Mouse (Mus musculus): Measurements from ENCODE around the gene Dap. TPM values are rescaled to one million over a fixed set of nuclear protein-coding genes. Genes with fewer than 3 reads are reported as not detected.

Dap gene
- polyA plus RNA-seq (2016; fragmentation: Nextera tagmentation; extraction: Ambion mirVana) = 73.3 and 74.1 TPM in 2 replicates

GRCm38 (mm10) chr15:31224135-31224761 is at the start of gene Dap:
Gene Dap (plus strand): TSS chr15:31224314.
- H3K9ac ChIP-seq = peak within 1 kb of the TSS; percentile 81
- H3K4me1 ChIP-seq = peaks cover 3% of the 10 kb centered on the region
- peak within 1 kb of the TSS; percentile 55 for H3K4me2 ChIP-seq (replicated peaks)
- whole genome bisulfite sequencing = under 1% methylated on average over 63 of the region's 67 CpGs
- peak; percentile 98 for ATAC-seq (ENCODE audit: insufficient number of reproducible peaks, insufficient read depth, low FRiP score, low TSS enrichment)
- H3K27me3 ChIP-seq = no peaks in the 10 kb centered on the region
- no peaks in the 10 kb centered on the region for H3K36me3 ChIP-seq
- peak within 1 kb of the TSS; percentile 75 for H3K4me3 ChIP-seq
- no peaks in the 10 kb centered on the region for H3K9me3 ChIP-seq
- peak within 1 kb of the TSS; percentile 65 for H3K27ac ChIP-seq

- Histone ChIP-seq H3K4me1 (no peaks in the 10 kb centered on the region), H3K9me3 (no peaks in the 10 kb centered on the region), H3K4me2 (replicated peaks) (no peak overlapping the region), H3K4me3 (no peak overlapping the region), H3K9ac (no peak overlapping the region), H3K36me3 (no peaks in the 10 kb centered on the region), H3K27ac (no peak overlapping the region), H3K27me3 (no peaks in the 10 kb centered on the region)
- WGBS = 58% methylated on average over 8 of the region's 8 CpGs
- no peak for ATAC-seq (ENCODE audit: insufficient number of reproducible peaks, insufficient read depth, low FRiP score, low TSS enrichment)
Observed at GRCm38 (mm10) chr15:31176566-31176965, 47.5 kb upstream of the Dap start.

- no peaks in the 10 kb centered on the region for H3K36me3 ChIP-seq
- no peak overlapping the region for H3K4me2 ChIP-seq (replicated peaks)
- no peak overlapping the region for H3K9ac ChIP-seq
- H3K4me1 ChIP-seq = no peaks in the 10 kb centered on the region
- H3K9me3 ChIP-seq = no peaks in the 10 kb centered on the region
- ATAC-seq (ENCODE audit: insufficient number of reproducible peaks, insufficient read depth, low FRiP score, low TSS enrichment) = no peak
- H3K27ac ChIP-seq = no peak overlapping the region
- H3K4me3 ChIP-seq = no peak overlapping the region
- no peaks in the 10 kb centered on the region for H3K27me3 ChIP-seq
- WGBS = 71% methylated on average over 12 of the region's 12 CpGs
Observed at GRCm38 (mm10) chr15:31184651-31185443, 39.3 kb upstream of the Dap start.

GRCm38 (mm10) chr15:31185506-31185905 is 38.6 kb upstream of the Dap start:
- H3K9me3 ChIP-seq = no peaks in the 10 kb centered on the region
- no peak overlapping the region for H3K4me2 ChIP-seq (replicated peaks)
- H3K27ac ChIP-seq = no peak overlapping the region
- no peaks in the 10 kb centered on the region for H3K36me3 ChIP-seq
- no peak overlapping the region for H3K9ac ChIP-seq
- no peaks in the 10 kb centered on the region for H3K27me3 ChIP-seq
- no peak for ATAC-seq (ENCODE audit: insufficient number of reproducible peaks, insufficient read depth, low FRiP score, low TSS enrichment)
- no peaks in the 10 kb centered on the region for H3K4me1 ChIP-seq
- WGBS = 84% methylated on average over 5 of the region's 5 CpGs
- H3K4me3 ChIP-seq = no peak overlapping the region

GRCm38 (mm10) chr15:31186371-31186901 is 37.7 kb upstream of the Dap start:
- H3K4me3 ChIP-seq = no peak overlapping the region
- H3K36me3 ChIP-seq = no peaks in the 10 kb centered on the region
- H3K9ac ChIP-seq = no peak overlapping the region
- no peaks in the 10 kb centered on the region for H3K27me3 ChIP-seq
- WGBS = 84% methylated on average over 6 of the region's 6 CpGs
- no peak overlapping the region for H3K4me2 ChIP-seq (replicated peaks)
- no peak overlapping the region for H3K27ac ChIP-seq
- H3K9me3 ChIP-seq = no peaks in the 10 kb centered on the region
- no peaks in the 10 kb centered on the region for H3K4me1 ChIP-seq
- no peak for ATAC-seq (ENCODE audit: insufficient number of reproducible peaks, insufficient read depth, low FRiP score, low TSS enrichment)

GRCm38 (mm10) chr15:31192563-31192962 is 31.6 kb upstream of the Dap start:
- Histone ChIP-seq H3K27me3 (no peaks in the 10 kb centered on the region), H3K27ac (no peak overlapping the region), H3K4me2 (replicated peaks) (no peak overlapping the region), H3K36me3 (no peaks in the 10 kb centered on the region), H3K9ac (no peak overlapping the region), H3K9me3 (no peaks in the 10 kb centered on the region), H3K4me1 (no peaks in the 10 kb centered on the region), H3K4me3 (no peak overlapping the region)
- 90% methylated on average over 1 of the region's 1 CpGs for WGBS
- ATAC-seq (ENCODE audit: insufficient number of reproducible peaks, insufficient read depth, low FRiP score, low TSS enrichment) = no peak

GRCm38 (mm10) chr15:31195776-31196175 is 28.3 kb upstream of the Dap start:
- no peak for ATAC-seq (ENCODE audit: insufficient number of reproducible peaks, insufficient read depth, low FRiP score, low TSS enrichment)
- Histone ChIP-seq H3K4me3 (no peak overlapping the region), H3K36me3 (no peaks in the 10 kb centered on the region), H3K9me3 (no peaks in the 10 kb centered on the region), H3K4me1 (no peaks in the 10 kb centered on the region), H3K4me2 (replicated peaks) (no peak overlapping the region), H3K27ac (no peak overlapping the region), H3K9ac (no peak overlapping the region), H3K27me3 (no peaks in the 10 kb centered on the region)
- 80% methylated on average over 6 of the region's 6 CpGs for WGBS

GRCm38 (mm10) chr15:31207346-31208093 is 16.6 kb upstream of the Dap start:
- no peak for ATAC-seq (ENCODE audit: insufficient number of reproducible peaks, insufficient read depth, low FRiP score, low TSS enrichment)
- Histone ChIP-seq H3K4me3 (no peak overlapping the region), H3K4me1 (no peaks in the 10 kb centered on the region), H3K27me3 (no peaks in the 10 kb centered on the region), H3K4me2 (replicated peaks) (no peak overlapping the region), H3K27ac (no peak overlapping the region), H3K9ac (no peak overlapping the region), H3K9me3 (no peaks in the 10 kb centered on the region), H3K36me3 (no peaks in the 10 kb centered on the region)
- 80% methylated on average over 9 of the region's 9 CpGs for WGBS

- Histone ChIP-seq H3K9me3 (no peaks in the 10 kb centered on the region), H3K4me2 (replicated peaks) (no peak overlapping the region), H3K27ac (no peak overlapping the region), H3K36me3 (no peaks in the 10 kb centered on the region), H3K4me3 (no peak overlapping the region), H3K27me3 (no peaks in the 10 kb centered on the region), H3K9ac (no peak overlapping the region), H3K4me1 (no peaks in the 10 kb centered on the region)
- ATAC-seq (ENCODE audit: insufficient number of reproducible peaks, insufficient read depth, low FRiP score, low TSS enrichment) = no peak
- 77% methylated on average over 7 of the region's 7 CpGs for WGBS
Observed at GRCm38 (mm10) chr15:31211910-31212309, 12.2 kb upstream of the Dap start.

- H3K36me3 ChIP-seq = no peaks in the 10 kb centered on the region
- no peak overlapping the region for H3K4me2 ChIP-seq (replicated peaks)
- H3K4me3 ChIP-seq = no peak overlapping the region
- no peak overlapping the region for H3K9ac ChIP-seq
- H3K27me3 ChIP-seq = no peaks in the 10 kb centered on the region
- no peak overlapping the region for H3K27ac ChIP-seq
- H3K4me1 ChIP-seq = no peaks in the 10 kb centered on the region
- 91% methylated on average over 3 of the region's 3 CpGs for WGBS
- ATAC-seq (ENCODE audit: insufficient number of reproducible peaks, insufficient read depth, low FRiP score, low TSS enrichment) = no peak
- no peaks in the 10 kb centered on the region for H3K9me3 ChIP-seq
Observed at GRCm38 (mm10) chr15:31213619-31214270, 10.4 kb upstream of the Dap start.

GRCm38 (mm10) chr15:31222216-31222615 is 1.9 kb upstream of the Dap start:
- Histone ChIP-seq H3K4me1 (no peaks in the 10 kb centered on the region; the same call in none of the 2 replicates), H3K27me3 (no peaks in the 10 kb centered on the region), H3K9ac (no peak overlapping the region), H3K27ac (no peak overlapping the region), H3K36me3 (no peaks in the 10 kb centered on the region), H3K4me3 (no peak overlapping the region), H3K9me3 (no peaks in the 10 kb centered on the region), H3K4me2 (replicated peaks) (no peak overlapping the region)
- ATAC-seq (ENCODE audit: insufficient number of reproducible peaks, insufficient read depth, low FRiP score, low TSS enrichment) = no peak
- WGBS = 77% methylated on average over 6 of the region's 6 CpGs

All from embryonic facial prominence, embryonic 12.5 days (tissue).